Mouse (Mus musculus) splenic B cell, adult 2 months (primary cell): Measurements from ENCODE around the gene Ubap1l.
A peak's percentile ranks its signal among the peaks of the same experiment; 100 is the strongest.

Experiments
- DNase-seq: peaks from one replicate; pipeline ENCODE4 v3.0.0-alpha.2; 2011; ENCODE audit warnings: low read depth, low spot score
- H3K27me3 ChIP-seq: 2 replicates; pipeline ENCODE4 v1.6.1; 2012; ENCODE audit warnings: mild to moderate bottlenecking, low read length, moderate library complexity, mixed read lengths; ENCODE audit not compliant: control insufficient read depth, poor library complexity, insufficient read depth, severe bottlenecking
- H3K36me3 ChIP-seq: 2 replicates; pipeline ENCODE4 v1.6.1; 2012; ENCODE audit warnings: mild to moderate bottlenecking, low read length, moderate library complexity, mixed read lengths; ENCODE audit not compliant: control insufficient read depth, poor library complexity, insufficient read depth, severe bottlenecking

Gene Ubap1l

GRCm38 (mm10) chr9:65356561-65356960, 4.3 kb upstream of the Ubap1l start:
- Histone ChIP-seq H3K36me3 (peaks cover 10% of the 10 kb centered on the region), H3K27me3 (no peaks in the 10 kb centered on the region)
- DNase-seq: no peak

GRCm38 (mm10) chr9:65356971-65357370, 3.9 kb upstream of the Ubap1l start:
- Histone ChIP-seq H3K36me3 (peaks cover 10% of the 10 kb centered on the region), H3K27me3 (no peaks in the 10 kb centered on the region)
- DNase-seq: no peak

GRCm38 (mm10) chr9:65358956-65359480, 1.8 kb upstream of the Ubap1l start:
- H3K36me3 ChIP-seq: peaks cover 10% of the 10 kb centered on the region
- no peak for DNase-seq
- H3K27me3 ChIP-seq: no peaks in the 10 kb centered on the region

- Histone ChIP-seq H3K36me3 (peaks cover 4% of the 10 kb centered on the region), H3K27me3 (no peaks in the 10 kb centered on the region)
- no peak for DNase-seq
Measured at GRCm38 (mm10) chr9:65363684-65364083, 2.8 kb downstream of the Ubap1l start.

- Histone ChIP-seq H3K36me3 (peaks cover 1% of the 10 kb centered on the region; the same call in 1 of the 2 replicates), H3K27me3 (no peaks in the 10 kb centered on the region)
- no peak for DNase-seq
Measured at GRCm38 (mm10) chr9:65365721-65366120, 4.9 kb downstream of the Ubap1l start.

GRCm38 (mm10) chr9:65371756-65372155, 10.9 kb downstream of the Ubap1l start:
- no peaks in the 10 kb centered on the region for H3K27me3 ChIP-seq
- H3K36me3 ChIP-seq: no peaks in the 10 kb centered on the region
- DNase-seq: no peak

- peak; percentile 23 for DNase-seq
- Histone ChIP-seq H3K36me3 (no peaks in the 10 kb centered on the region), H3K27me3 (no peaks in the 10 kb centered on the region)
Measured at GRCm38 (mm10) chr9:65372449-65372848, 11.6 kb downstream of the Ubap1l start.

- no peak for DNase-seq
- no peaks in the 10 kb centered on the region for H3K36me3 ChIP-seq
- no peaks in the 10 kb centered on the region for H3K27me3 ChIP-seq
Measured at GRCm38 (mm10) chr9:65374468-65375162, 13.8 kb downstream of the Ubap1l start.

- no peak for DNase-seq
- no peaks in the 10 kb centered on the region for H3K27me3 ChIP-seq
- H3K36me3 ChIP-seq: no peaks in the 10 kb centered on the region
Measured at GRCm38 (mm10) chr9:65375163-65375934, 14.5 kb downstream of the Ubap1l start.

- H3K27me3 ChIP-seq: no peaks in the 10 kb centered on the region
- DNase-seq: no peak
- no peaks in the 10 kb centered on the region for H3K36me3 ChIP-seq
Measured at GRCm38 (mm10) chr9:65381017-65381590, 20.3 kb downstream of the Ubap1l start.

GRCm38 (mm10) chr9:65382031-65382750, 21.4 kb downstream of the Ubap1l start:
- DNase-seq: no peak
- no peaks in the 10 kb centered on the region for H3K27me3 ChIP-seq
- H3K36me3 ChIP-seq: no peaks in the 10 kb centered on the region

GRCm38 (mm10) chr9:65382751-65383097, 21.9 kb downstream of the Ubap1l start:
- Histone ChIP-seq H3K36me3 (no peaks in the 10 kb centered on the region), H3K27me3 (no peaks in the 10 kb centered on the region)
- DNase-seq: no peak

- no peak for DNase-seq
- Histone ChIP-seq H3K27me3 (no peaks in the 10 kb centered on the region), H3K36me3 (no peaks in the 10 kb centered on the region)
Measured at GRCm38 (mm10) chr9:65384276-65384675, 23.4 kb downstream of the Ubap1l start.

- H3K36me3 ChIP-seq: no peaks in the 10 kb centered on the region
- H3K27me3 ChIP-seq: no peaks in the 10 kb centered on the region
- no peak for DNase-seq
Measured at GRCm38 (mm10) chr9:65386373-65387140, 25.7 kb downstream of the Ubap1l start.
